Mouse (Mus musculus) layer of hippocampus, postnatal 25 days (tissue): ENCODE data around the gene Zfp941. TPM values are rescaled to one million over a fixed set of nuclear protein-coding genes. Genes with fewer than 3 reads are reported as not detected.
"Not testable (repeated sequence)": the region's sequence is repeated elsewhere in the genome, so short reads cannot be mapped to it uniquely, and the experiment has no call there.

Experiments
- DNase-seq, 2 experiments: peaks; one replicate each; pipeline ENCODE4 v3.0.0; 2022; ENCODE audit warnings: mixed read lengths in 2 of 2, low spot score in 1 of 2; ENCODE audit errors: extremely low spot score in 1 of 2
- total RNA-seq, 2 experiments: library from RNA; stranded (reverse); gene quantifications; 2 replicates each; pipeline ENCODE4 v1.2.3; 2021

The Zfp941 gene
- total RNA-seq, 2 experiments from 2014 or later = 11.6 to 13.6 TPM

DNA sequence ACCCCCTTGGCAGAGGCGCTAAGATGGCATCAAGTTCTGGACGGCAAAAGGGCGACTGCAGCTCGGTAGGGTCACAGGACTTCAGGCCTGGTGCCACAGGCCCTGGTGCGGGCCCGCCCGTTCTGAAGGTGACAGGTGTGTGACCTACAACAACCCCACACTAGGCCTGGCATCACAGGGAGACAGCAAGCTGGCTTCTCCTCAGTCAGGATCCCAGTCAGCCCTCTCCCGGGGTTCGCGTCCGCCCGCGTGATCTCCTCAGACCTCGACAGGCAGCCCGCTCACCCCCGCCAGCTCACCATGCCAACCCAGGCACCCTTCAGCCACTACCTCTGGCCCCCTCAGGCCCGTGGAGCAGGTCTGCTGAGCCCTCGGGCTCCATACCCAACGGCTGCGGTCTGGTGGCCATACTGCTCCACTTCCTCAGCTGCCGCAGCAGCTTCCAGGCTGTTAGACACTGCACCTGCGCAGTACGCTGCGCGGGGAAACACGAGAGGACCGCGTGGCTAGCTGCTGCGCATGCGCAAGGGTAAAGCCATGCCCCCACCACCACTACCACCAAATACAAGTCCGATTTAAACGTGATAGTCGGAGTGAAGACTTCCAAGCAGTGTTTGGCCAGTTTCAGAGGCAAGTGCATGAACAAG, 34.4 kb downstream of the Zfp941 start, which contains the start of gene Syce1:
TSS of gene Syce1 (minus strand) at position 447 of the 647 bp plus-strand sequence.
- no peak for DNase-seq

DNA sequence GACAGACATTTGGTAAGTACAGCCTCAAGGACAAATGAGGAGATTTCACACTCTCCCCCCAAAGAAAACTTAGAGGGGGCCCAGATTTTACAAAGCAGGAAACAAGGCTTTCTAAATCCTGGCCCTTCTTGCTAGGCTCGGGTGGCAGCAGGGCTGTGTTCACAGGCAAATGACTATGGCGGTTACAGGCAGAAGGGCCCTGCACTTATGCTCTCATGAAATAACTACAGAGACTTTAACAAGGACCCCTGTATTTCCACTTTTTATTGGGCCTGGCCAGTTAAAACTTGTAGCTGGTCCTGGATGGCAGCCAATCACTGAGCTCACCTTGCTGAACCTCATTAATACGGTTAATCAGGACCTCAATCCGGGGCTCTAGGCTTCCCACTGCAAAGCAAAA, 41.4 kb downstream of the Zfp941 start:
- no peak for DNase-seq

DNA sequence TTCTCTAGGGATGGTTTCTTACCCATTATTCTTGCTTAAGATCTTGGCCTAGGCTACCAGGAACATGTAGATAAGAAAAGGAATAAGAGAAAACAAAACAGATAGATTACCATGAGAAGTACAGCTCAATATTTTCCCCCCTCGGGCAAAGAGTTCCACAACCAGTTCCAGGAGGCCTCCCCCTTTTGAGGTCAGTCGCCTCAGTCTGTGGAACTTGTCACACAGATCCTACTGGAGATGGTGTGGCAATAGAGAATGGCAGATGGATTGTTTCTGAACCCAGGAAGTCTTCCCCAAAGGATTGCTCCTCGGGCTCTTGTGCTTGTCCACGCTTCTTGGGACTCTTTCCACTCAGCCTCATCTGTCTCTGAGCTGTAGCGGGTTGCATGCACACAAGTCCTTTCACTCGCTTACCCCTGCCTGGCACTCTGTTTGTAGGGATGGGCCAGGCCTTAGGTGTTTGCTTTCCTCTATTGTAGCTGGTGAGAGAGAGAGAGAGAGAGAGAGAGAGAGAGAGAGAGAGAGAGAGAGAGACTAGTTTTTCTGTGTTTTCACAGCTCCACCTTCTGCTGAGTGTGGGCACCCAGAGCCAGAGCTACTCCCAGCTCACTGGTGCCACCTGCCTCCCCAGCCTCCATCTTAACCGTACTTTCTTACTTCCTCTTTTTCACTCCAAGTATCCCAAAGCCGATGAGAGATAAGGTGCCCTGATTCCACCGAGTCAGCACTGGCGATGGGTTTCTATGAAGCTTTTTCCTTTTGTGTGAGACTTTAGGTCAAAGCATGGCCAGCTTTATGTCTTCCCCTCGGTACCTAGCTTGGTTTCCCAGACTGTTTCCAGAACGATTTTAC, 55.9 kb downstream of the Zfp941 start:
- DNase-seq = no peak

DNA sequence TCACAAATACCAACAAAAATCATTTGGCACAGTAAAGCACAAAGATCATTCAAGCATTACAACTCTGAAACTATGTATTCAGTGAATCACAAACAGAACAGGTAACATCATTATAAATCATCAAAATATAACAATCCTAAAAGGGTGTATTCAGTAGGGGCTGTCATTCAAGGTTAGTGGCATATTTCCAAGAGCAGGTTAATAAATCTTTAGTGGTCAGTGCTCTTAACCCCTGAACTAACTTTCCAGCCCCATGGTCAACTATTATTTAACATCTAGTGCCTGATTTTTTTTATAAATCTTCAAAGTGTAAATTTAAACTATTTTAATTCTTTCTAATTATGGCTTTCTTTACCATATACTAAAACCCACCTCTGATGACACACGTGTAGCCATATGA, 56.6 kb downstream of the Zfp941 start:
- not testable (repeated sequence) for DNase-seq

DNA sequence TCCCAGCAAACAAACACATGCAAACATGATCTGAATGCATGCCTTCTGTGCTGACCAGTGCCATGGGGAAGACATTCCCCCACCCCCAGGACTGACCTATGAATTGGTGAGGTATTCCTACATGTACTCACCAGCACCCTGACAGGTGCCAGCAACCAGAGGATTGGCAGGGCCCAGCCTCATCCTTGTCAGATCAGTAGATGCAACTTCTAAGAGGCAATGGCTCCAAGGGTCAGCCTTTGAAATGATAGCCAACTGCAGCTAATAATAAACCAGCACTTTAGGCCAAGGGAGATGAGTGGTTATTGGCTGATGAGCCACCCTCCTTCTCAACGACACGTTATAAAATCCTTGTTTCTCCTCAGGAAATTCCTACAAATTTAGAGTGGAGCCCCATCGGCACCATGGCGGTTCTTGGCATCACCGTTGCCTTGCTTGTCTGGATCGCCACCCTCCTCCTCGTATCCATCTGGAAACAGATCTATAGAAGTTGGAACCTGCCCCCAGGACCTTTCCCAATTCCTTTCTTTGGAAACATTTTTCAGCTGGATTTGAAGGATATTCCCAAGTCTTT, 58.4 kb downstream of the Zfp941 start, which contains the start of gene Cyp2e1:
TSS of gene Cyp2e1 (plus strand) at position 293 of the 574 bp plus-strand sequence.
- DNase-seq = no peak

DNA sequence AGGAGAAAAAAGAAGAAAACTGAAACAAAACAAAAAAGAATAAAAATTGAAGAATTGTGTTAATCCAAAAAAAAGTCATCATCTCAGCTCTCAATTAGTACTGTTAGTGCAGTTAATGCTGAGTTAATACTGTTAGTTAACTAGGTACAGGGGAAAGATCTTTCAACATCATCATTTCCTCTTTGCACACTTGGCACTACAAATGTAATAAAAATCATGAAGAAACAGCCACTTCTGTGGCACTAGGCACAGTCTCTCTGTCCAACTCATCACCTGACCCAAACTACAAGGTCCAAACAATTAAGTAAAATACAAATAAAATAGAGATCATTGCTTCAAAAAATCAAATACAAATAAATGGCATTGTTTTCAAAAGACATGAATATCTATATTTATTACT, 61.3 kb downstream of the Zfp941 start:
- DNase-seq = no peak

Other genes with a start within 250 kb of the Zfp941 start
- under 1 TPM; 0.30 to 0.45 TPM for gene Olfr46, start 220.9 kb downstream of the Zfp941 start, total RNA-seq
- gene Olfr61, start 193.2 kb downstream of the Zfp941 start, total RNA-seq = not detected
- not detected for gene Olfr53, start 175.7 kb downstream of the Zfp941 start, total RNA-seq
- gene Olfr539, start 162.2 kb downstream of the Zfp941 start, total RNA-seq = under 1 TPM; 0.10 to 0.21 TPM
- gene Olfr45, start 140.2 kb downstream of the Zfp941 start, total RNA-seq = under 1 TPM in 1 of 2 experiments, not detected in 1; 0.23 TPM
- gene Olfr541, start 124.9 kb downstream of the Zfp941 start, total RNA-seq = not detected
- gene Cyp2e1, start 58.4 kb downstream of the Zfp941 start, total RNA-seq = not detected
- gene Syce1, start 34.3 kb downstream of the Zfp941 start, total RNA-seq = not detected
- gene Urah, start 12.8 kb upstream of the Zfp941 start, total RNA-seq = 1 to 10 TPM; 1.6 to 1.7 TPM
- gene Scgb1c1, start 23.4 kb upstream of the Zfp941 start, total RNA-seq = not detected
- not detected for gene Odf3, start 25.6 kb upstream of the Zfp941 start, total RNA-seq
- gene Gm45785, start 34.2 kb upstream of the Zfp941 start, total RNA-seq = not detected
- 10 to 100 TPM; 79.1 to 86.5 TPM for gene Ric8a, start 34.8 kb upstream of the Zfp941 start, total RNA-seq
- gene Bet1l, start 35.4 kb upstream of the Zfp941 start, total RNA-seq = 10 to 100 TPM; 26.6 to 29.6 TPM
- gene Psmd13, start 59.8 kb upstream of the Zfp941 start, total RNA-seq = 100 to 1,000 TPM; 107 to 117 TPM
- gene Sirt3, start 60.1 kb upstream of the Zfp941 start, total RNA-seq = 10 to 100 TPM; 67.0 to 77.5 TPM
- gene Cox8b, start 78.3 kb upstream of the Zfp941 start, total RNA-seq = 1 to 10 TPM; 1.3 to 2.8 TPM
- gene Nlrp6, start 98.7 kb upstream of the Zfp941 start, total RNA-seq = under 1 TPM; 0.21 to 0.37 TPM
- 1 to 10 TPM; 4.0 to 7.1 TPM for gene Pgghg, start 119.2 kb upstream of the Zfp941 start, total RNA-seq
- not detected for gene Ifitm5, start 128.1 kb upstream of the Zfp941 start, total RNA-seq
- not detected for gene Gm45717, start 133.8 kb upstream of the Zfp941 start, total RNA-seq
- 10 to 100 TPM in 1 of 2 experiments, 1 to 10 TPM in 1; 9.7 to 13.4 TPM for gene Ifitm2, start 133.8 kb upstream of the Zfp941 start, total RNA-seq
- gene Ifitm1, start 145.0 kb upstream of the Zfp941 start, total RNA-seq = 1 to 10 TPM; 1.3 to 1.5 TPM
- 10 to 100 TPM; 11.9 to 13.8 TPM for gene Ifitm3, start 188.6 kb upstream of the Zfp941 start, total RNA-seq
- not detected for gene Ifitm6, start 195.7 kb upstream of the Zfp941 start, total RNA-seq
- not detected for gene Gm17387, start 207.0 kb upstream of the Zfp941 start, total RNA-seq
- gene B4galnt4, start 238.9 kb upstream of the Zfp941 start, total RNA-seq = 10 to 100 TPM; 80.7 to 96.2 TPM